Mouse (Mus musculus) thymus, postnatal 36 days (tissue): Measurements from ENCODE around the gene Mok.

Source experiments
- DNase-seq, 2 experiments: peaks; one replicate each; pipeline ENCODE4 v3.0.0; 2022; ENCODE audit warnings: mixed read lengths in 2 of 2

Gene Mok

GRCm38 (mm10) chr12:110764531-110764930, 76.2 kb downstream of the Mok start:
- DNase-seq, result no peak

DNA sequence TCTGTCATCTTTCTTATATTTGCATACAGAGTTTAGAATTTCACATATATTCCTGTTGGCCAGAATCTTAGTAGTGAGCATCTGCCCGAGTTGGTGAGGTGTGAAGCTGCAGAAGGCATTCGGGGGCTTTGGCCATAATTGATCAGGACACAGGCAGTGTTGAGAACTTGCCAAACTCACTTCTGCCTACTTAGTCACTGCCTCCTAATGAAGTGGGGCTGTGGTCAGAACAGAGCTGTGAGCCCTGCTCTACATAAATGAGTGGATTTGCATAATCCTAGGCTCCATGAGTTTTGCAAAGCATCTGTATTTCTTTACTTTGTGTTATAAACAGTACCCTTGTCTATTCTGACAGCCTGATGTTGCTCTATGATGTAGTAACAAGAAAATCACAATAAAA, 78.4 kb downstream of the Mok start:
- no peak for DNase-seq

DNA sequence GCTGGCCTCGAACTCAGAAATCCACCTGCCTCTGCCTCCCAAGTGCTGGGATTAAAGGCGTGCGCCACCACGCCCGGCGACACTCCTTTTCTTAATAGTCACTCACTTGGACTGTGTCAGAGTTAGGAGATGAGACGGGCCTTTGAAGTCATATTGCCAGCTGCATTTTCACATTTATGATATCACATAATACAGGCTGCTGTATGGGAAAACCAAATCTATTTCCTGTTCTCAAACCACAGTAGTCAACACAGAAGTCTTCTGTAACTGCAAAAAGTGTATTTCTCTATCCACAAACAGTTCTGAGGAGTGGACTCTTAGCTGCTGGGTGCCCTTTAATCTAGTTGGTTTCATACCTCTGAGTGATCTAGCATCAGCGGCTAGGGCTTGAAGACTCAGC, 81.8 kb downstream of the Mok start:
- DNase-seq, result no peak
